Mouse (Mus musculus): ENCODE measurements at regions not wholly inside any gene's neighbourhood (a gene's known extent, or its start where the extent isn't known, plus 50 kb on each side); places are given as distances from the start of the nearest gene placed in this dataset.

DNA sequence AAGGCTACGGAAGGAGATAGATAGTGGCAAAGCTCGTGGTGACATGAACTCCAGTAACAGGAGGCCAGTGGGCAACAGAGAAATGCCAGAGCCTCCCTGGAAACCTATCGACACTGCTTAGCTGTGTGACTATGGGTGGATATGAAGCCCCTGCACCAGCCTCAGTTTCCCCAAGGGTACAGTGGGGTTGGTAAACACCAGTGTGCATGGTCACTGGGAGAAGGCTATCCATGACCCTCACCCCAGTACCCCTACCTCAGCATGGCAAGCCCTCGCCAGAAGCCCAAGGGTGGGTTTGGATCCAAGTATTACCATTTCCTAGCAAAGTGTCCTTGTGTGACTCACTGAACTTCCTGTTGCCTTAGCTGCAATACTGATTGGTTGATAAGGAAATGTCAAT lies 58.5 kb downstream of the Rhob start:
- TF ChIP-seq CTCF (conservative IDR thresholded peaks at IDR 0.05; ENCODE audit: insufficient read depth, insufficient read length, low read depth, low read length) (no peak), POLR2A (IDR thresholded peaks at IDR 0.05; ENCODE audit: low read depth, low read length) (no peak)

Measured in kidney, adult 2 months (tissue).